Mouse (Mus musculus) mature B cell (primary cell): ENCODE measurements around the gene Oasl1.

ENCODE experiments used
- in situ Hi-C: fragments of 300-500 bp; cut with MboI; formaldehyde crosslinking; loops from 2 replicates; pipeline ENCODE4 v1.14.3; 2019

Oasl1 gene

GRCm38 (mm10) chr5:114968651-114969050 lies 45.6 kb downstream of the Oasl1 start:
- in situ Hi-C loops, result no loop called here

DNA sequence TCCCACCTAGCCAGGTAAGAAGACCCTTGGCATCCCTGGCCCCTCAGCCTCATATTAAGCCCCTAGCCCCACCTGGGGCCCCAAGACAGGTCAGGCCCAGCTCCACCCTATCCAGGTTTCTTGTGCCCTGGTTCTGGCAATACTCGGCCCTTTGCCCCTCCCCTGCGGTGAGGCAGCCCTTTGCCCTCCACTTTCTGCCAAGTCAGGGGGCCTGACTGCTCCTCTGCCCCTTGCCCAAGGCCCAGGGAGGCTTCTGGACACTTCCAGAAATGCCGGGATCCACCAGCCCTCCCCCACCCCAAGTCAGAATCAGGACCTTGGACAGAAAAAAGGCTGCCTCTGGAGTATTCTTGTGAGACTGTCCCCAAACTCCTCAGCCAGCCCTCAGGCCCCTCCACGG lies 46.0 kb downstream of the Oasl1 start:
- in situ Hi-C loops, result no loop called here

- in situ Hi-C loops, result loop anchor here (10.0 kb wide), 1 partner anchor 135 kb away; no protein-coding TSS in a partner anchor
These were observed 46.7 kb downstream of the Oasl1 start for GRCm38 (mm10) chr5:114969609-114970215.

GRCm38 (mm10) chr5:114970824-114971227 lies 47.8 kb downstream of the Oasl1 start, which contains the start of gene Hnf1a:
TSS of gene Hnf1a (minus strand) at chr5:114971094.
- in situ Hi-C loops, result loop anchor here (10.0 kb wide), 1 partner anchor 134 kb away; no protein-coding TSS in a partner anchor

DNA sequence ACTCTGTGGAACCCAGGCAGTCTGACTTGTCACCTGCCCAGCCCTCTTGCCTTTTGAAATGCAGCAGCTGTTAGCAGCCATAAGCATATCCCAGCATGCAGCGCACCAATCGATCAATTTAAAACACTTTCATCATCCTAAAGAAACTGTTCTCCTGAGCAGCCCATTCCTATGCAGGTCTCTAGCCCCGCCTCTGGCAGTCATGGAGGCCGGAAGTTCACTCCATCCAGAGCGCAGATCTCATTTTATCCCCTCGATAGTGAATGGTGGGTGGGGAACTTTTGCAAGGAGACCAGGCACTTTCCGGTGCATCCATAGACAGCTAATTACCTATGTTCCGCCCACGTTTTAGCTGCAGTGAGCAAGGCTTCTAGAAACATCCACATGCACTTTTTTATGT lies 49.2 kb downstream of the Oasl1 start:
- in situ Hi-C loops, result loop anchor here (10.0 kb wide), 1 partner anchor 133 kb away; no protein-coding TSS in a partner anchor

DNA sequence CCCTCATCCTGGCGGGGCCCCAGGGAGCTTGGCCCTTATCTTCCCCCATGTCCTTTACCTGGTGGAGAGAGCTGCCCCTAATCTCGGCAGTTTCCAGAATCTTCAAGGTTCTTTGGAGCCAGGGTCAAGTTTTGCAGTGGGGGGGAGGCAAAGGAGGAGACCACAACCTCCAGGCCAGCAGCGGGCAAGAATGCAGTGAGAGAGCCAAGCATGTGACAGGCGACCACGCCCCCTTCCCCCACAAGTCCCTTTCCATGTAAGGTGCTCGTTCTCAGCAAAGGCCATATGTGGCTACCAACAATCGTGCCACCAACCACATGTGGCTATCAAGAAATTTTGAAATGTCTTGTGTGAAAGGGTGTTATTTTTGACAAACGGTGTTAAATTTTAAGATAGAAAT lies 50.1 kb downstream of the Oasl1 start:
- in situ Hi-C loops, result loop anchor here (10.0 kb wide), 1 partner anchor 132 kb away; no protein-coding TSS in a partner anchor

DNA sequence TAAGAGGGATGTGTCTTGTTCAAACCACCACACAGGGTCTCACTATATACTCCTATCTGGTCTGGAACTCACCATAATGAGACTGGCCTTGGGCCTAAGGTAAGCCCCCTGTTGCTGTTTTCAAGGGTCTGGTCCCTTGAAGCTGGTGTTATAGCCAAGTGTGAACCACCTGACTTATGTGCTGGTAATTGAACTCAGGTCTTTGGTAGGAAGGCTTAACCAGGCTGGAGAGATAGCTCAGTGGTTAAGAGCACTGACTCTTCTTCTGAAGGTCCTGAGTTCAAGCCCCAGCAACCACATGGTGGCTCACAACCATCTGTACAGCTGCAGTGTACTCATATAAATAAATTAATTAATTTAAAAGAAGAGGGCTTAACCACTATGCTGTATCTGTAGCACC lies 53.9 kb downstream of the Oasl1 start:
- in situ Hi-C loops, result loop anchor here (10.0 kb wide), 1 partner anchor 128 kb away; no protein-coding TSS in a partner anchor

DNA sequence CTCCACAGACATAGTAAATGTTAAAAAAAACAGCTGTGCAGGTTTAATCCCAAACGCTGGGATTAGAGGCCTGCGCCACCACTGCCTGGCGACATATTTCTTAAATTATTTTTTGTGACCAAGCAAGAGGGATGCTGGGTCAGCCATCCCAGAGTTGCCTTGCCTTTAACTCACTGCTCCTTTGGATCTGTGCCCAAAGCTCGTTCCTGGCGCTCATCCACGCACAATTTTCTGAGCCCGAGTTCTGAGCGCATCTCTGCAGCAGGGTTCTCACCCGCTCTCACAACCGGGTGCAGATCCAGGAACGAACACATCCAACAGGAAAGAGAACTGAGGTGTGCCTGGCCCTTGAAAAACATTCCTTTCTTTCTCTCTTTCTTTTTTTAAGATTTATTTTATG lies 55.4 kb downstream of the Oasl1 start:
- in situ Hi-C loops, result loop anchor here (10.0 kb wide), 1 partner anchor 126 kb away; no protein-coding TSS in a partner anchor

DNA sequence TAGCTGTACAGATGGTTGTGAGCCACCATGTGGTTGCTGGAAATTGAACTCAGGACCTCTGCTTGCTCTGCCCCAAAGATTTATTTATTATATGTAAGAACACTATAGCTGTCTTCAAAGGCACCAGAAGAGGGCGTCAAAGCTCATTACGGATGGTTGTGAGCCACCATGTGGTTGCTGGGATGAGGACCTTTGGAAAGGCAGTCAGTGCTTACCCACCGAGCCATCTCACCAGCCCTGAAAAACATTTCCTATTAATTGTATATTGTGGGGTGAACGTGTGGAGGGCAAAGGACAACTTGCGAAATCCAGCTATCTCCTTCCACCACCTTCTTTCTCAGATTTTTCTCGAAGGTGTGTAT lies 55.8 kb downstream of the Oasl1 start:
- in situ Hi-C loops, result loop anchor here (10.0 kb wide), 1 partner anchor 126 kb away; no protein-coding TSS in a partner anchor

GRCm38 (mm10) chr5:114979250-114980121 lies 56.4 kb downstream of the Oasl1 start:
- in situ Hi-C loops, result loop anchor here (10.0 kb wide), 2 partner anchors 95 to 125 kb away; no protein-coding TSS in a partner anchor

- in situ Hi-C loops, result loop anchor here (10.0 kb wide), 1 partner anchor 95 kb away; no protein-coding TSS in a partner anchor
These were observed 57.2 kb downstream of the Oasl1 start for GRCm38 (mm10) chr5:114980122-114980748.

- in situ Hi-C loops, result loop anchor here (10.0 kb wide), 1 partner anchor 93 kb away; no protein-coding TSS in a partner anchor
These were observed 59.0 kb downstream of the Oasl1 start for GRCm38 (mm10) chr5:114982001-114982400.

DNA sequence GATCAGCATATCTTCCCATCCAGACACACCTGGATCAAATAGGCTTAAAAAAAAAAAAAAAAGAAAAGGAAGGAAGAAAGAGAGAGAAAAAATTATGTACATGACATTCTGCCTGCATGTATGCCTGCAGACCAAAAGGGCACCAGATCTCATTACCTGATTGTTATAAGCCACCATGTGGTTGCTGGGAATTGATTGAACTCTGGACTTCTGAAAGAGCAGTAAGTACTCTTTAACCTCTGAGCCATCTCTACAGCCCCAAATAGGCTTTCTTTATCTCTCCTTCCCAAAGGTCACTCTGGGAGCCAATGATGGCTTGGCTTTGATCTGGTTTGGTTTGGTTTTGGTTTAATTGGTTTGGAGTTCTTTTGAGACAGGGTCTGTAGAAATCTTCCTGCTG lies 62.0 kb downstream of the Oasl1 start:
- in situ Hi-C loops, result loop anchor here (10.0 kb wide), 1 partner anchor 90 kb away; no protein-coding TSS in a partner anchor
